Mouse (Mus musculus): ENCODE results near the gene Slc25a20.
"Not testable (repeated sequence)": the region's sequence is repeated elsewhere in the genome, so short reads cannot be mapped to it uniquely, and the experiment has no call there.

Gene Slc25a20

GRCm38 (mm10) chr9:108661677-108662612, at the start of gene Slc25a20:
Gene Slc25a20 (plus strand): TSS chr9:108662088.
- in situ Hi-C loops (cut with MboI): no loop called here

GRCm38 (mm10) chr9:108617301-108617700, 44.6 kb upstream of the Slc25a20 start:
- in situ Hi-C loops (cut with MboI): no loop called here

- in situ Hi-C loops (cut with MboI): no loop called here
Observed at GRCm38 (mm10) chr9:108626498-108626897, 35.4 kb upstream of the Slc25a20 start.

GRCm38 (mm10) chr9:108628141-108628540, 33.7 kb upstream of the Slc25a20 start:
- in situ Hi-C loops (cut with MboI): no loop called here

GRCm38 (mm10) chr9:108630683-108631082, 31.2 kb upstream of the Slc25a20 start:
- in situ Hi-C loops (cut with MboI): no loop called here

- in situ Hi-C loops (cut with MboI): no loop called here
Observed at GRCm38 (mm10) chr9:108631631-108632256, 30.1 kb upstream of the Slc25a20 start.

- in situ Hi-C loops (cut with MboI): no loop called here
Observed at GRCm38 (mm10) chr9:108632375-108632774, 29.5 kb upstream of the Slc25a20 start.

GRCm38 (mm10) chr9:108633846-108634245, 28.0 kb upstream of the Slc25a20 start:
- in situ Hi-C loops (cut with MboI): no loop called here

- in situ Hi-C loops (cut with MboI): no loop called here
Observed at GRCm38 (mm10) chr9:108635415-108635814, 26.5 kb upstream of the Slc25a20 start.

- in situ Hi-C loops (cut with MboI): no loop called here
Observed at GRCm38 (mm10) chr9:108639825-108640224, 22.1 kb upstream of the Slc25a20 start.

GRCm38 (mm10) chr9:108648166-108648565, 13.7 kb upstream of the Slc25a20 start:
- in situ Hi-C loops (cut with MboI): no loop called here

GRCm38 (mm10) chr9:108648611-108649560, 13.0 kb upstream of the Slc25a20 start, which contains the start of gene Arih2:
Gene Arih2 (minus strand): TSS chr9:108649386.
- in situ Hi-C loops (cut with MboI): no loop called here

GRCm38 (mm10) chr9:108649561-108650440, 12.1 kb upstream of the Slc25a20 start:
- in situ Hi-C loops (cut with MboI): no loop called here

- in situ Hi-C loops (cut with MboI): no loop called here
Observed at GRCm38 (mm10) chr9:108654566-108655464, 7.1 kb upstream of the Slc25a20 start.

- in situ Hi-C loops (cut with MboI): not testable (repeated sequence)
Observed at GRCm38 (mm10) chr9:108655865-108656264, 6.0 kb upstream of the Slc25a20 start.

- in situ Hi-C loops (cut with MboI): no loop called here
Observed at GRCm38 (mm10) chr9:108662660-108663059, 772 bp downstream of the Slc25a20 start.

- in situ Hi-C loops (cut with MboI): no loop called here
Observed at GRCm38 (mm10) chr9:108669875-108670274, 8.0 kb downstream of the Slc25a20 start.

GRCm38 (mm10) chr9:108673151-108673550, 11.3 kb downstream of the Slc25a20 start:
- in situ Hi-C loops (cut with MboI): no loop called here

GRCm38 (mm10) chr9:108680026-108680425, 18.1 kb downstream of the Slc25a20 start:
- in situ Hi-C loops (cut with MboI): no loop called here

- in situ Hi-C loops (cut with MboI): no loop called here
Observed at GRCm38 (mm10) chr9:108686475-108686887, 24.6 kb downstream of the Slc25a20 start.
